Mouse (Mus musculus) thymus, postnatal 4 days (tissue): ENCODE data around the gene Rassf5.
"Not testable (repeated sequence)": the region's sequence is repeated elsewhere in the genome, so short reads cannot be mapped to it uniquely, and the experiment has no call there.

Experiments used
- DNase-seq: peaks from one replicate; pipeline ENCODE4 v3.0.0; 2021

The Rassf5 gene

GRCm38 (mm10) chr1:131252516-131253250 is 7.6 kb upstream of the Rassf5 start:
- not testable (repeated sequence) for DNase-seq

GRCm38 (mm10) chr1:131246433-131247395 is 1.7 kb upstream of the Rassf5 start:
- peak; percentile 42 for DNase-seq

GRCm38 (mm10) chr1:131245926-131246325 is 868 bp upstream of the Rassf5 start:
- peak; percentile 64 for DNase-seq

GRCm38 (mm10) chr1:131244536-131245088 is 446 bp downstream of the Rassf5 start:
- peak; percentile 37 for DNase-seq

GRCm38 (mm10) chr1:131242956-131243355 is 2.1 kb downstream of the Rassf5 start:
- no peak for DNase-seq

- DNase-seq, result no peak
These were observed 5.4 kb downstream of the Rassf5 start for GRCm38 (mm10) chr1:131239576-131240193.

- no peak for DNase-seq
These were observed 6.1 kb downstream of the Rassf5 start for GRCm38 (mm10) chr1:131238931-131239381.

- no peak for DNase-seq
These were observed 9.0 kb downstream of the Rassf5 start for GRCm38 (mm10) chr1:131236077-131236476.

GRCm38 (mm10) chr1:131233527-131233926 is 11.5 kb downstream of the Rassf5 start:
- no peak for DNase-seq

- DNase-seq, result no peak
These were observed 16.4 kb downstream of the Rassf5 start for GRCm38 (mm10) chr1:131228659-131229058.

- no peak for DNase-seq
These were observed 16.8 kb downstream of the Rassf5 start for GRCm38 (mm10) chr1:131228225-131228624.

GRCm38 (mm10) chr1:131224848-131225471 is 20.1 kb downstream of the Rassf5 start:
- no peak for DNase-seq

GRCm38 (mm10) chr1:131223345-131223744 is 21.7 kb downstream of the Rassf5 start:
- no peak for DNase-seq

GRCm38 (mm10) chr1:131221822-131222590 is 23.1 kb downstream of the Rassf5 start:
- no peak for DNase-seq

GRCm38 (mm10) chr1:131218933-131219332 is 26.1 kb downstream of the Rassf5 start:
- no peak for DNase-seq

- DNase-seq, result no peak
These were observed 31.7 kb downstream of the Rassf5 start for GRCm38 (mm10) chr1:131213361-131213760.

GRCm38 (mm10) chr1:131212956-131213355 is 32.1 kb downstream of the Rassf5 start:
- no peak for DNase-seq

GRCm38 (mm10) chr1:131211655-131212054 is 33.4 kb downstream of the Rassf5 start:
- no peak for DNase-seq

- DNase-seq, result no peak
These were observed 35.1 kb downstream of the Rassf5 start for GRCm38 (mm10) chr1:131209971-131210426.

- DNase-seq, result no peak
These were observed 36.3 kb downstream of the Rassf5 start for GRCm38 (mm10) chr1:131208800-131209199.

GRCm38 (mm10) chr1:131208081-131208480 is 37.0 kb downstream of the Rassf5 start:
- no peak for DNase-seq
